Mouse (Mus musculus) adrenal gland, adult 18-20 months (tissue): Measurements from ENCODE around the gene Eme2. TPM values are rescaled to one million over a fixed set of nuclear protein-coding genes. Genes with fewer than 3 reads are reported as not detected.

Source experiments
- DNase-seq, 2 experiments: peaks; one replicate each; pipeline ENCODE4 v3.0.0; 2021 to 2022; ENCODE audit warnings: low spot score in 2 of 2
- total RNA-seq, 2 experiments: library from RNA; stranded (reverse); gene quantifications; 1 replicate in 1 of 2; 2 replicates in 1 of 2; pipeline ENCODE4 v1.2.3; 2021

The Eme2 gene
- total RNA-seq, 2 experiments from 2014 or later, result 40.6 to 46.1 TPM

- no peak for DNase-seq
Observed at GRCm38 (mm10) chr17:24842631-24843030, 52.3 kb downstream of the Eme2 start.

- no peak for DNase-seq
Observed at GRCm38 (mm10) chr17:24841133-24841532, 53.8 kb downstream of the Eme2 start.

DNA sequence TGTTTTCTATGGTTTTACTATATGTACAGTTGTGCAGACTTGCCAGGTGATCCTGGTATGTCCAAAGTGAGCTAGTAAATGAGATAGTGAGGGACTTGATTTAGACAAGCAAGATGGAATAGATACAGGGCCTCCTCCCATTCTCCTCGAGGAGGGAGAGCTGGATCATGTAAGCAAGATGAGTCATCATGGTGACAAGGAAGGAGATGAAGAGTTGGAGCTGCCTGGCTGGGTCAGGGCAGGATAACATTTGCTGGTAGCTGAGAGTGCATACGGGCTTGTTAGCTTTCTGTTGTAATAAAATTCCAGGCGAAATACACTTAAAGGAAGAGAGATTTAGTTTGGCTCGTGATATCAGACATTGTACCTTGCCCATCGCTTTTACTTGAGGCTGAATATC is 54.5 kb downstream of the Eme2 start:
- DNase-seq, result no peak

- no peak for DNase-seq
Observed at GRCm38 (mm10) chr17:24839842-24840241, 55.0 kb downstream of the Eme2 start, which contains the start of gene Hagh. Gene Hagh, plus strand, starts transcription at chr17:24840143.

Other genes with a start within 250 kb of the Eme2 start
- gene Slc9a3r2, start 244.8 kb downstream of the Eme2 start, total RNA-seq, result 10 to 100 TPM; 62.0 to 90.2 TPM
- not detected for gene Npw, start 236.6 kb downstream of the Eme2 start, total RNA-seq
- gene Zfp598, start 225.4 kb downstream of the Eme2 start, total RNA-seq, result 10 to 100 TPM; 50.0 to 55.7 TPM
- 1 to 10 TPM; 2.2 to 3.3 TPM for gene Syngr3, start 205.1 kb downstream of the Eme2 start, total RNA-seq
- 10 to 100 TPM; 31.9 to 33.9 TPM for gene Gfer, start 198.9 kb downstream of the Eme2 start, total RNA-seq
- gene Noxo1, start 198.9 kb downstream of the Eme2 start, total RNA-seq, result 1 to 10 TPM; 2.8 to 3.9 TPM
- gene Tbl3, start 187.4 kb downstream of the Eme2 start, total RNA-seq, result 10 to 100 TPM; 30.2 to 32.4 TPM
- not detected for gene Rnf151, start 177.0 kb downstream of the Eme2 start, total RNA-seq
- 100 to 1,000 TPM; 653 to 681 TPM for gene Rps2, start 177.0 kb downstream of the Eme2 start, total RNA-seq
- 100 to 1,000 TPM; 239 to 321 TPM for gene Ndufb10, start 170.6 kb downstream of the Eme2 start, total RNA-seq
- 1 to 10 TPM in 1 of 2 experiments, not detected in 1; 1.2 TPM for gene Rpl3l, start 167.3 kb downstream of the Eme2 start, total RNA-seq
- 10 to 100 TPM; 83.9 to 94.4 TPM for gene Msrb1, start 158.4 kb downstream of the Eme2 start, total RNA-seq
- 1 to 10 TPM; 2.2 to 2.3 TPM for gene Hs3st6, start 142.1 kb downstream of the Eme2 start, total RNA-seq
- gene Meiob, start 90.8 kb downstream of the Eme2 start, total RNA-seq, result under 1 TPM; 0.50 to 0.80 TPM
- gene Hagh, start 54.9 kb downstream of the Eme2 start, total RNA-seq, result 10 to 100 TPM; 88.4 to 99.0 TPM
- gene Fahd1, start 44.7 kb downstream of the Eme2 start, total RNA-seq, result 10 to 100 TPM; 27.6 to 28.2 TPM
- gene Igfals, start 29.1 kb downstream of the Eme2 start, total RNA-seq, result 1 to 10 TPM; 2.0 to 2.7 TPM
- gene Nubp2, start 8.7 kb downstream of the Eme2 start, total RNA-seq, result 10 to 100 TPM; 48.5 to 54.1 TPM
- 10 to 100 TPM; 33.0 to 33.9 TPM for gene Spsb3, start 8.4 kb downstream of the Eme2 start, total RNA-seq
- 100 to 1,000 TPM; 107 to 148 TPM for gene Mrps34, start within 50 bp of the Eme2 start, total RNA-seq
- gene Nme3, start 1.4 kb upstream of the Eme2 start, total RNA-seq, result 100 to 1,000 TPM in 1 of 2 experiments, 10 to 100 TPM in 1; 50.8 to 100 TPM
- gene Mapk8ip3, start 41.9 kb upstream of the Eme2 start, total RNA-seq, result 100 to 1,000 TPM; 125 to 137 TPM
- 10 to 100 TPM; 19.2 to 26.3 TPM for gene Jpt2, start 65.6 kb upstream of the Eme2 start, total RNA-seq
- gene Cramp1l, start 120.7 kb upstream of the Eme2 start, total RNA-seq, result 10 to 100 TPM; 20.4 to 24.0 TPM
- 10 to 100 TPM; 20.3 to 29.9 TPM for gene Ift140, start 121.0 kb upstream of the Eme2 start, total RNA-seq
- gene Tmem204, start 188.5 kb upstream of the Eme2 start, total RNA-seq, result 10 to 100 TPM; 43.2 to 45.6 TPM
- gene Telo2, start 220.9 kb upstream of the Eme2 start, total RNA-seq, result 10 to 100 TPM; 18.4 to 21.9 TPM
- not detected for gene Ptx4, start 225.7 kb upstream of the Eme2 start, total RNA-seq
- gene Clcn7, start 238.3 kb upstream of the Eme2 start, total RNA-seq, result 10 to 100 TPM; 42.0 to 43.7 TPM